Mouse (Mus musculus): ENCODE results near the gene Lkaaear1. TPM values are rescaled to one million over a fixed set of nuclear protein-coding genes. Genes with fewer than 3 reads are reported as not detected.

Lkaaear1 gene
- polyA plus RNA-seq (2014; fragmentation: Illumina TruSeq; extraction: RNeasy Lipid Tissue Mini Kit (QIAGEN cat#74804); ENCODE audit: low read depth, low replicate concordance) = not detected

GRCm38 (mm10) chr2:181698241-181698640 is at the start of gene Lkaaear1:
TSS of gene Lkaaear1 (minus strand) at chr2:181698442.

GRCm38 (mm10) chr2:181714903-181715326 is 16.7 kb upstream of the Lkaaear1 start, which contains the start of gene Oprl1:
TSS of gene Oprl1 (plus strand) at chr2:181715016.

GRCm38 (mm10) chr2:181693339-181694280 is 4.6 kb downstream of the Lkaaear1 start, which contains the start of gene Rgs19:
TSS of gene Rgs19 (minus strand) at chr2:181693977.

GRCm38 (mm10) chr2:181679951-181680715 is 18.1 kb downstream of the Lkaaear1 start, which contains the start of gene Tcea2:
TSS of gene Tcea2 (plus strand) at chr2:181680310.

GRCm38 (mm10) chr2:181671326-181671725 is 26.9 kb downstream of the Lkaaear1 start, which contains the start of gene Sox18:
TSS of gene Sox18 (minus strand) at chr2:181671640.

GRCm38 (mm10) chr2:181656734-181657133 is 41.5 kb downstream of the Lkaaear1 start, which contains the start of gene Gm29797:
TSS of gene Gm29797 (plus strand) at chr2:181657034.

Other genes with a start within 250 kb of the Lkaaear1 start
- gene Zbtb46, start 239.0 kb downstream of the Lkaaear1 start, polyA plus RNA-seq (2014; fragmentation: Illumina TruSeq; extraction: RNeasy Lipid Tissue Mini Kit (QIAGEN cat#74804); ENCODE audit: low read depth, low replicate concordance) = 4.2 TPM
- not detected for gene Abhd16b, start 205.2 kb downstream of the Lkaaear1 start, polyA plus RNA-seq (2014; fragmentation: Illumina TruSeq; extraction: RNeasy Lipid Tissue Mini Kit (QIAGEN cat#74804); ENCODE audit: low read depth, low replicate concordance)
- 35.5 TPM for gene Tpd52l2, start 201.3 kb downstream of the Lkaaear1 start, polyA plus RNA-seq (2014; fragmentation: Illumina TruSeq; extraction: RNeasy Lipid Tissue Mini Kit (QIAGEN cat#74804); ENCODE audit: low read depth, low replicate concordance)
- gene Dnajc5, start 178.0 kb downstream of the Lkaaear1 start, polyA plus RNA-seq (2014; fragmentation: Illumina TruSeq; extraction: RNeasy Lipid Tissue Mini Kit (QIAGEN cat#74804); ENCODE audit: low read depth, low replicate concordance) = 32.7 TPM
- 12.0 TPM for gene Uckl1, start 113.5 kb downstream of the Lkaaear1 start, polyA plus RNA-seq (2014; fragmentation: Illumina TruSeq; extraction: RNeasy Lipid Tissue Mini Kit (QIAGEN cat#74804); ENCODE audit: low read depth, low replicate concordance)
- gene Prpf6, start 106.6 kb downstream of the Lkaaear1 start, polyA plus RNA-seq (2014; fragmentation: Illumina TruSeq; extraction: RNeasy Lipid Tissue Mini Kit (QIAGEN cat#74804); ENCODE audit: low read depth, low replicate concordance) = 25.0 TPM
- gene Zfp512b, start 105.6 kb downstream of the Lkaaear1 start, polyA plus RNA-seq (2014; fragmentation: Illumina TruSeq; extraction: RNeasy Lipid Tissue Mini Kit (QIAGEN cat#74804); ENCODE audit: low read depth, low replicate concordance) = 1.3 TPM
- 6.5 TPM for gene Samd10, start 99.2 kb downstream of the Lkaaear1 start, polyA plus RNA-seq (2014; fragmentation: Illumina TruSeq; extraction: RNeasy Lipid Tissue Mini Kit (QIAGEN cat#74804); ENCODE audit: low read depth, low replicate concordance)
- not detected for gene Gm29797, start 41.4 kb downstream of the Lkaaear1 start, polyA plus RNA-seq (2014; fragmentation: Illumina TruSeq; extraction: RNeasy Lipid Tissue Mini Kit (QIAGEN cat#74804); ENCODE audit: low read depth, low replicate concordance)
- gene Sox18, start 26.8 kb downstream of the Lkaaear1 start, polyA plus RNA-seq (2014; fragmentation: Illumina TruSeq; extraction: RNeasy Lipid Tissue Mini Kit (QIAGEN cat#74804); ENCODE audit: low read depth, low replicate concordance) = not detected
- gene Tcea2, start 18.1 kb downstream of the Lkaaear1 start, polyA plus RNA-seq (2014; fragmentation: Illumina TruSeq; extraction: RNeasy Lipid Tissue Mini Kit (QIAGEN cat#74804); ENCODE audit: low read depth, low replicate concordance) = 0.49 TPM
- gene Rgs19, start 4.5 kb downstream of the Lkaaear1 start, polyA plus RNA-seq (2014; fragmentation: Illumina TruSeq; extraction: RNeasy Lipid Tissue Mini Kit (QIAGEN cat#74804); ENCODE audit: low read depth, low replicate concordance) = 3.9 TPM
- not detected for gene Oprl1, start 16.6 kb upstream of the Lkaaear1 start, polyA plus RNA-seq (2014; fragmentation: Illumina TruSeq; extraction: RNeasy Lipid Tissue Mini Kit (QIAGEN cat#74804); ENCODE audit: low read depth, low replicate concordance)
- not detected for gene Myt1, start 64.9 kb upstream of the Lkaaear1 start, polyA plus RNA-seq (2014; fragmentation: Illumina TruSeq; extraction: RNeasy Lipid Tissue Mini Kit (QIAGEN cat#74804); ENCODE audit: low read depth, low replicate concordance)
- gene Pcmtd2, start 139.4 kb upstream of the Lkaaear1 start, polyA plus RNA-seq (2014; fragmentation: Illumina TruSeq; extraction: RNeasy Lipid Tissue Mini Kit (QIAGEN cat#74804); ENCODE audit: low read depth, low replicate concordance) = 137 TPM
- 37.2 TPM for gene Polr3k, start 165.9 kb upstream of the Lkaaear1 start, polyA plus RNA-seq (2014; fragmentation: Illumina TruSeq; extraction: RNeasy Lipid Tissue Mini Kit (QIAGEN cat#74804); ENCODE audit: low read depth, low replicate concordance)